Mouse (Mus musculus) heart, postnatal 0 days (tissue): ENCODE results near the gene Tmem132c.

ENCODE experiments used
- CTCF ChIP-seq: IDR thresholded peaks from 2 replicates; pipeline ENCODE4 v1.5.1; 2016; ENCODE audit warnings: antibody characterized with exemption, control low read depth, low read depth
- EP300 ChIP-seq: IDR thresholded peaks from 2 replicates; pipeline ENCODE4 v1.6.1; 2016; ENCODE audit warnings: antibody characterized with exemption, low read depth

DNA sequence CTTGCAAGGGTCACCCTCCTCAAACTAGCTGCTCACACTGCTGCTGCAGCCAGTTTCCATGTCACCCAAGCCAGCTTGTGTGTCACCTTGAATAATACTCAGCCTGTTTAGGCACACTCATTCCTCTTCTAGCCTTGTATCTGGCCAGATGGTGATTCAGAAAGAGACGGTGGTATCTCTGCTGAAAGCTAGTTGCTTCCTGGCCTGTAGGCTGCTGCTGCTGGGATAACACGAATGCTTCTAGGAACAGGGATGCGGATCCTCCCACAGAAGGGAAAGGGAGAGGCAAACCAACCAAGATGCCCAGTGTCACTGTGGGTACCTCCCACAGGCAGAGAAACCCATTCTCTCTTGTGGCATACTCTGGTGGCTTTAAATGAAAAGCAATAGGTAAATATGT, 134.0 kb downstream of the Tmem132c start:
- TF ChIP-seq CTCF (no peak), EP300 (no peak)
